Mouse (Mus musculus) liver, embryonic 14.5 days (tissue): Measurements from ENCODE around the gene Samd14. TPM values are rescaled to one million over a fixed set of nuclear protein-coding genes. Genes with fewer than 3 reads are reported as not detected.
"Not testable (repeated sequence)": the region's sequence is repeated elsewhere in the genome, so short reads cannot be mapped to it uniquely, and the experiment has no call there.

Experiments
- ATAC-seq: fragments of 200-750 bp; cut with Nextera tagmentation; 2 replicates; pipeline ENCODE4 v1.8.0; 2017; ENCODE audit warnings: moderate number of reproducible peaks, mild to moderate bottlenecking, moderate library complexity; ENCODE audit not compliant: insufficient read depth
- DNase-seq, 3 experiments: peaks; one replicate each; pipeline ENCODE4 v3.0.0-alpha.2; 2012 to 2013; ENCODE audit warnings: low read depth in 3 of 3, low spot score in 3 of 3
- H3K27ac ChIP-seq: fragments of 300-500 bp; sonication (generic); 2 replicates; pipeline ENCODE4 v1.5.1; 2014; ENCODE audit warnings: moderate library complexity, mild to moderate bottlenecking, control low read depth, inconsistent platforms
- H3K27me3 ChIP-seq: fragments of 300-500 bp; sonication (generic); 2 replicates; pipeline ENCODE4 v1.6.1; 2014; ENCODE audit warnings: mild to moderate bottlenecking, low read length, moderate library complexity; ENCODE audit not compliant: control insufficient read depth, insufficient read depth
- H3K36me3 ChIP-seq: fragments of 300-500 bp; sonication (generic); replicated peaks from 2 replicates; pipeline ENCODE4 v1.6.1; 2014; ENCODE audit warnings: low read depth; ENCODE audit not compliant: control insufficient read depth, insufficient read depth
- H3K4me1 ChIP-seq, 2 experiments: fragments of 200-500 bp in 1 of 2; fragments of 300-500 bp in 1 of 2; sonication (generic) in 1 of 2; replicated peaks; 2 replicates each; pipeline ENCODE4 v1.6.1; 2012 to 2014; ENCODE audit warnings: antibody characterized with exemption in 1 of 2, inconsistent platforms in 1 of 2, low read length in 1 of 2; ENCODE audit not compliant: control insufficient read depth in 2 of 2, insufficient read depth in 2 of 2
- H3K4me2 ChIP-seq: fragments of 300-500 bp; sonication (generic); 2 replicates; pipeline ENCODE4 v1.6.1; 2014; ENCODE audit warnings: low read depth, mild to moderate bottlenecking, control low read depth, moderate library complexity
- H3K4me3 ChIP-seq, 2 experiments: fragments of 200-500 bp in 1 of 2; fragments of 300-500 bp in 1 of 2; sonication (generic) in 1 of 2; 2 replicates each; pipeline ENCODE4 v1.5.1; 2012 to 2014; ENCODE audit warnings: low read depth in 2 of 2, low read length in 2 of 2, mild to moderate bottlenecking in 2 of 2, control low read depth in 1 of 2, inconsistent platforms in 1 of 2, moderate library complexity in 1 of 2; ENCODE audit not compliant: insufficient read depth in 1 of 2
- H3K9ac ChIP-seq: fragments of 300-500 bp; sonication (generic); replicated peaks from 2 replicates; pipeline ENCODE4 v1.6.1; 2014; ENCODE audit warnings: mild to moderate bottlenecking, control low read depth, moderate library complexity
- H3K9me3 ChIP-seq: fragments of 300-500 bp; sonication (generic); 2 replicates; pipeline ENCODE4 v1.6.1; 2016; ENCODE audit warnings: low read length, mixed read lengths; ENCODE audit not compliant: control insufficient read depth
- CTCF ChIP-seq: IDR thresholded peaks from 2 replicates; pipeline ENCODE4 v1.5.1; 2016; ENCODE audit warnings: antibody characterized with exemption, low read depth, control low read depth
- EP300 ChIP-seq: IDR thresholded peaks from 2 replicates; pipeline ENCODE4 v1.6.1; 2016; ENCODE audit warnings: antibody characterized with exemption, low read depth
- WGBS: fragments of 180-500 bp; shearing (Covaris S2); extraction: QIAGEN DNeasy Blood & Tissue Kit; methylation state at CpG from one replicate; pipeline ENCODE4 v1.1.7; 2014; ENCODE audit not compliant: insufficient replicate concordance; 5-methylcytosine and 5-hydroxymethylcytosine counted together
- polyA plus RNA-seq, 2 experiments: library from polyadenylated mRNA; depleted of rRNA in 1 of 2; stranded (reverse) in 1 of 2; unstranded in 1 of 2; fragments of >200 nt; fragmentation: Nextera tagmentation in 1 of 2; extraction: Ambion mirVana in 1 of 2; gene quantifications; 2 replicates each; pipeline versions ENCODE4 v1.2.1 to v1.2.3; 2012 to 2014

Samd14 gene
- polyA plus RNA-seq, 2 experiments, result 24.7 to 33.1 TPM

GRCm38 (mm10) chr11:95008661-95009628 lies 734 bp upstream of the Samd14 start:
- H3K36me3 ChIP-seq, result peaks cover 9% of the 10 kb centered on the region
- H3K27ac ChIP-seq, result peak overlapping the region; percentile 99
- peak overlapping the region; percentile 100 for H3K9ac ChIP-seq
- peaks cover 40 to 52% of the 10 kb centered on the region in 2 experiments for H3K4me1 ChIP-seq
- TF ChIP-seq EP300 (no peak), CTCF (no peak)
- H3K4me3 ChIP-seq, result peak overlapping the region; percentile 95 to 99
- peak overlapping the region; percentile 97 for H3K4me2 ChIP-seq
- WGBS, result 29% methylated on average over 15 of the region's 15 CpGs
- peaks cover 3% of the 10 kb centered on the region; the same call in 1 of the 2 replicates for H3K27me3 ChIP-seq
- no peaks in the 10 kb centered on the region for H3K9me3 ChIP-seq
- no peak for DNase-seq
- ATAC-seq, result no peak

GRCm38 (mm10) chr11:95010141-95010739 lies 561 bp downstream of the Samd14 start:
- H3K9me3 ChIP-seq, result no peaks in the 10 kb centered on the region
- peaks cover 3% of the 10 kb centered on the region; the same call in 1 of the 2 replicates for H3K27me3 ChIP-seq
- H3K4me1 ChIP-seq, result peaks cover 50 to 64% of the 10 kb centered on the region in 2 experiments
- peak overlapping the region; percentile 99 for H3K27ac ChIP-seq
- H3K4me2 ChIP-seq, result peak overlapping the region; percentile 97
- H3K4me3 ChIP-seq, result peak overlapping the region; percentile 95 to 99
- ATAC-seq (no peak), DNase-seq (no peak)
- TF ChIP-seq EP300 (no peak), CTCF (no peak)
- H3K9ac ChIP-seq, result peak overlapping the region; percentile 100
- H3K36me3 ChIP-seq, result peaks cover 20% of the 10 kb centered on the region
- 1% methylated on average over 40 of the region's 40 CpGs for WGBS

GRCm38 (mm10) chr11:95010841-95011403 lies 1.2 kb downstream of the Samd14 start:
- H3K27me3 ChIP-seq, ATAC-seq, H3K9me3 ChIP-seq, DNase-seq: not testable (repeated sequence)
- H3K27ac ChIP-seq, result peak overlapping the region; percentile 99
- 4% methylated on average over 4 of the region's 4 CpGs for WGBS
- H3K4me3 ChIP-seq, result peak overlapping the region; percentile 95 to 99
- H3K4me1 ChIP-seq, result peaks cover 56 to 70% of the 10 kb centered on the region in 2 experiments
- peak overlapping the region; percentile 97 for H3K4me2 ChIP-seq
- H3K9ac ChIP-seq, result peak overlapping the region; percentile 100
- H3K36me3 ChIP-seq, result peaks cover 24% of the 10 kb centered on the region

GRCm38 (mm10) chr11:95011416-95011815 lies 1.7 kb downstream of the Samd14 start:
- H3K27me3 ChIP-seq, result peaks cover 3% of the 10 kb centered on the region; the same call in 1 of the 2 replicates
- peak overlapping the region; percentile 100 for H3K9ac ChIP-seq
- peaks cover 52 to 69% of the 10 kb centered on the region in 2 experiments for H3K4me1 ChIP-seq
- no peak for DNase-seq
- peak overlapping the region; percentile 95 to 96 for H3K4me3 ChIP-seq
- TF ChIP-seq CTCF, result no peak
- TF ChIP-seq EP300, result no peak
- H3K27ac ChIP-seq, result peak overlapping the region; percentile 99
- 0% methylated on average over 1 of the region's 1 CpGs for WGBS
- peak overlapping the region; percentile 97 for H3K4me2 ChIP-seq
- no peaks in the 10 kb centered on the region for H3K9me3 ChIP-seq
- H3K36me3 ChIP-seq, result peaks cover 29% of the 10 kb centered on the region
- ATAC-seq, result no peak

GRCm38 (mm10) chr11:95012075-95012474 lies 2.4 kb downstream of the Samd14 start:
- ATAC-seq (peak; percentile 96), DNase-seq (peak; percentile 94 to 98 (median 97))
- peaks cover 48 to 64% of the 10 kb centered on the region in 2 experiments for H3K4me1 ChIP-seq
- no peaks in the 10 kb centered on the region for H3K9me3 ChIP-seq
- peaks cover 35% of the 10 kb centered on the region for H3K36me3 ChIP-seq
- H3K4me3 ChIP-seq, result peak overlapping the region; percentile 95 to 96
- peak overlapping the region; percentile 99 for H3K27ac ChIP-seq
- WGBS, result 3% methylated on average over 3 of the region's 3 CpGs
- H3K27me3 ChIP-seq, result peaks cover 3% of the 10 kb centered on the region; the same call in 1 of the 2 replicates
- peak overlapping the region; percentile 100 for H3K9ac ChIP-seq
- peak overlapping the region; percentile 97 for H3K4me2 ChIP-seq
- TF ChIP-seq EP300 (peak; percentile 98), CTCF (no peak)
